In genomic region chr2:60026554-60026953, GRCm38 (mm10) we compare ENCODE assay signal across 24 mouse cellular contexts.
DNase-seq lines count a peak whose midpoint lies in the region; ATAC-seq and TF ChIP-seq lines count a peak whose summit lies in the region.
"Had no signal": no experiment of that assay in that cellular context is flagged by ENCODE, and none has a peak within 500 bp of the region (broad histone marks: within the 10 kb centered on the region; RNA-seq: fewer than 3 reads in every experiment).

No protein-coding gene starts in this region.

- peak overlapping the region; percentile 14; the same call in 1 of the 2 replicates for H3K27ac ChIP-seq in hindbrain, embryonic 14.5 days
- H3K27ac ChIP-seq in hindbrain, embryonic 10.5 days, result no peak overlapping the region
- H3K27ac ChIP-seq in forebrain, postnatal 0 days (ENCODE audit: low read depth, low read length), result no peak overlapping the region
- H3K27ac ChIP-seq: embryonic facial prominence, embryonic 13.5 days; kidney, embryonic 15.5 days; left cerebral cortex, adult 2 months; liver, embryonic 13.5 days had no signal

- H3K27me3 ChIP-seq in hindbrain, embryonic 14.5 days (ENCODE audit: control insufficient read depth, insufficient read depth, low read length), result no peaks in the 10 kb centered on the region
- no peaks in the 10 kb centered on the region for H3K27me3 ChIP-seq in hindbrain, embryonic 10.5 days (ENCODE audit: insufficient read depth, poor library complexity, severe bottlenecking)
- H3K27me3 ChIP-seq in forebrain, postnatal 0 days (ENCODE audit: insufficient read depth, low read length), result no peaks in the 10 kb centered on the region
- H3K27me3 ChIP-seq: embryonic facial prominence, embryonic 13.5 days; kidney, embryonic 15.5 days; liver, embryonic 13.5 days; megakaryocyte, embryonic 14.5 days had no signal

- no peaks in the 10 kb centered on the region for H3K9me3 ChIP-seq in hindbrain, embryonic 14.5 days (ENCODE audit: control insufficient read depth, low read length)
- no peaks in the 10 kb centered on the region for H3K9me3 ChIP-seq in hindbrain, embryonic 10.5 days
- H3K9me3 ChIP-seq in forebrain, postnatal 0 days (ENCODE audit: low read length), result no peaks in the 10 kb centered on the region
- H3K9me3 ChIP-seq: embryonic facial prominence, embryonic 13.5 days; kidney, embryonic 15.5 days; liver, embryonic 13.5 days; megakaryocyte, embryonic 14.5 days had no signal

- no peak for TF ChIP-seq CTCF in forebrain, postnatal 0 days (IDR thresholded peaks at IDR 0.05; ENCODE audit: low read depth)

- DNase-seq in hindbrain, embryonic 14.5 days (ENCODE audit: low spot score), result no peak
- no peak for DNase-seq in hindbrain, embryonic 10.5 days (ENCODE audit: low spot score)
- peak; percentile 90 for DNase-seq in Muller cell, postnatal 12 days (ENCODE audit: inconsistent ontology term)
- DNase-seq in R1 (ENCODE audit: low read depth, low spot score), result peak; percentile 32
- no peak for DNase-seq in forebrain, postnatal 0 days
- DNase-seq in frontal cortex, postnatal 10 days (ENCODE audit: low spot score in 2 of 2), result no peak
- DNase-seq in c-Kit-positive CD71-positive TER-119-positive erythroid progenitor cells, embryonic 14.5 days (ENCODE audit: low spot score), result no peak
- DNase-seq: adrenal gland, postnatal 14 days; cerebellum, postnatal 14 days; embryo, embryonic 11 days; kidney, adult 11 months; kidney, postnatal 4 days; liver, embryonic 13.5 days; lung, adult 2 months; lung, postnatal 14 days; right cerebral cortex, postnatal 4 days; thymus, postnatal 14 days had no signal

- no peaks in the 10 kb centered on the region for H3K36me3 ChIP-seq in hindbrain, embryonic 14.5 days (replicated peaks; ENCODE audit: control insufficient read depth, insufficient read depth)
- H3K36me3 ChIP-seq in hindbrain, embryonic 10.5 days, result peaks cover 22% of the 10 kb centered on the region
- no peaks in the 10 kb centered on the region for H3K36me3 ChIP-seq in forebrain, postnatal 0 days (ENCODE audit: insufficient read depth)
- H3K36me3 ChIP-seq: embryonic facial prominence, embryonic 13.5 days; kidney, embryonic 15.5 days; liver, embryonic 13.5 days had no signal

- WGBS in hindbrain, embryonic 14.5 days, result 22% methylated on average over 6 of the region's 6 CpGs
- WGBS in hindbrain, embryonic 10.5 days, result 51% methylated on average over 6 of the region's 6 CpGs
- 15% methylated on average over 6 of the region's 6 CpGs for WGBS in forebrain, postnatal 0 days

- H3K4me2 ChIP-seq in hindbrain, embryonic 14.5 days (replicated peaks), result no peak overlapping the region
- H3K4me2 ChIP-seq in forebrain, postnatal 0 days (ENCODE audit: low read depth), result no peak overlapping the region
- H3K4me2 ChIP-seq: embryonic facial prominence, embryonic 13.5 days; heart, embryonic 11.5 days; kidney, embryonic 15.5 days; liver, embryonic 13.5 days had no signal

- H3K4me1 ChIP-seq in hindbrain, embryonic 14.5 days (replicated peaks; ENCODE audit: control insufficient read depth, insufficient read depth, low read length), result 0 out of 2 replicates have a peak, but pooled peaks cover 6% of the 10 kb centered on the region
- H3K4me1 ChIP-seq in hindbrain, embryonic 10.5 days (replicated peaks), result 0 out of 2 replicates have a peak, but pooled peaks cover 5% of the 10 kb centered on the region
- no peaks in the 10 kb centered on the region for H3K4me1 ChIP-seq in forebrain, postnatal 0 days (ENCODE audit: insufficient read depth)
- H3K4me1 ChIP-seq: kidney, embryonic 15.5 days; liver, embryonic 13.5 days had no signal

- peak; percentile 27; the same call in 1 of the 2 replicates for ATAC-seq in hindbrain, embryonic 14.5 days (ENCODE audit: low FRiP score)
- peak; percentile 38 for ATAC-seq in forebrain, postnatal 0 days
- no peak for ATAC-seq in CD4-positive, CD25-positive, alpha-beta regulatory T cell, adult 4 months

- no peak overlapping the region for H3K4me3 ChIP-seq in hindbrain, embryonic 14.5 days (replicated peaks; ENCODE audit: low read length)
- H3K4me3 ChIP-seq in hindbrain, embryonic 10.5 days, result no peak overlapping the region
- no peak overlapping the region for H3K4me3 ChIP-seq in forebrain, postnatal 0 days (ENCODE audit: low read depth, low read length)
- H3K4me3 ChIP-seq: embryonic facial prominence, embryonic 13.5 days; erythroblast, embryonic 14.5 days; kidney, embryonic 15.5 days; left cerebral cortex, adult 2 months; liver, embryonic 13.5 days; megakaryocyte, embryonic 14.5 days had no signal

- H3K9ac ChIP-seq in hindbrain, embryonic 14.5 days, result no peak overlapping the region
- no peak overlapping the region for H3K9ac ChIP-seq in forebrain, postnatal 0 days
- H3K9ac ChIP-seq: embryonic facial prominence, embryonic 13.5 days; kidney, embryonic 15.5 days; liver, embryonic 13.5 days had no signal

Comparison
In these comparisons a context has a peak if more than half of its experiments do, and no peak if none do; other contexts are left out.
1. DNase-seq: peak in Muller cell, postnatal 12 days (single experiment) and R1 (single experiment); none in hindbrain, embryonic 14.5 days (single experiment), hindbrain, embryonic 10.5 days (single experiment), forebrain, postnatal 0 days (single experiment), frontal cortex, postnatal 10 days (0 of 2) and c-Kit-positive CD71-positive TER-119-positive erythroid progenitor cells, embryonic 14.5 days (single experiment).